ENCODE assay signal across 10 mouse cellular contexts in genomic region chr16:23100099-23100575, GRCm38 (mm10). TPM values are rescaled to one million over a fixed set of nuclear protein-coding genes. Genes with fewer than 3 reads are reported as not detected.
DNase-seq lines count a peak whose midpoint lies in the region; ATAC-seq and TF ChIP-seq lines count a peak whose summit lies in the region.
"Had no signal": no experiment of that assay in that cellular context is flagged by ENCODE, and none has a peak within 500 bp of the region (broad histone marks: within the 10 kb centered on the region; RNA-seq: fewer than 3 reads in every experiment).

No protein-coding gene starts in this region.

- no peaks in the 10 kb centered on the region for H3K79me2 ChIP-seq in liver, adult 2 months (ENCODE audit: control insufficient read depth, insufficient read depth, low read length)

- no peaks in the 10 kb centered on the region for H3K36me3 ChIP-seq in heart, embryonic 16.5 days (ENCODE audit: control insufficient read depth, insufficient read depth)
- no peaks in the 10 kb centered on the region for H3K36me3 ChIP-seq in liver, adult 2 months (ENCODE audit: control insufficient read depth, insufficient read depth, low read length)
- H3K36me3 ChIP-seq in neural tube, embryonic 13.5 days, result no peaks in the 10 kb centered on the region

- intact Hi-C loops in gastrocnemius, adult 2 months (cut with DNase I), result no loop called here

- peak overlapping the region; percentile 74 for H3K4me2 ChIP-seq in heart, embryonic 16.5 days (ENCODE audit: low read depth, low read length)
- H3K4me2 ChIP-seq in neural tube, embryonic 13.5 days, result peak overlapping the region; percentile 52

- H3K27ac ChIP-seq in gastrocnemius, adult 2 months, result no peak overlapping the region
- H3K27ac ChIP-seq in heart, embryonic 16.5 days (ENCODE audit: low read length), result peak overlapping the region; percentile 48
- H3K27ac ChIP-seq in liver, adult 2 months (replicated peaks; ENCODE audit: insufficient read depth, low read depth, low read length), result no peak overlapping the region
- H3K27ac ChIP-seq in neural tube, embryonic 13.5 days (replicated peaks), result no peak overlapping the region

- 6% methylated on average over 9 of the region's 9 CpGs for WGBS in heart, embryonic 16.5 days
- WGBS in liver, adult 2 months, result 45% methylated on average over 9 of the region's 9 CpGs
- 3% methylated on average over 9 of the region's 9 CpGs for WGBS in neural tube, embryonic 13.5 days

- peak; percentile 54; the same call in 1 of the 2 replicates for ATAC-seq in heart, embryonic 16.5 days (replicated peaks; ENCODE audit: extremely low read depth, insufficient read depth, low FRiP score)
- peak; percentile 72; the same call in 1 of the 2 replicates for ATAC-seq in neural tube, embryonic 13.5 days (ENCODE audit: low read depth)

- TF ChIP-seq CTCF in gastrocnemius, adult 2 months (IDR thresholded peaks at IDR 0.05), result no peak
- no peak for TF ChIP-seq CTCF in liver, adult 2 months (IDR thresholded peaks at IDR 0.05; ENCODE audit: low read depth, low read length)

- peak overlapping the region; percentile 43 for H3K4me3 ChIP-seq in gastrocnemius, adult 2 months
- peak overlapping the region; percentile 44 for H3K4me3 ChIP-seq in heart, embryonic 16.5 days (ENCODE audit: low read length)
- H3K4me3 ChIP-seq in liver, adult 2 months (ENCODE audit: insufficient read depth, low read depth, low read length), result peak overlapping the region; percentile 32; the same call in 1 of the 2 replicates
- peak overlapping the region; percentile 29 for H3K4me3 ChIP-seq in neural tube, embryonic 13.5 days

- H3K9ac ChIP-seq in heart, embryonic 16.5 days (ENCODE audit: low read length), result peak overlapping the region; percentile 73
- H3K9ac ChIP-seq in liver, adult 2 months (ENCODE audit: low read depth, low read length), result no peak overlapping the region
- peak overlapping the region; percentile 47 for H3K9ac ChIP-seq in neural tube, embryonic 13.5 days

- no peak for TF ChIP-seq POLR2A in liver, adult 2 months (IDR thresholded peaks at IDR 0.05; ENCODE audit: extremely low read depth, insufficient read depth, low read length)

- H3K4me1 ChIP-seq in heart, embryonic 16.5 days (ENCODE audit: control insufficient read depth, insufficient read depth, low read length), result peaks cover 16% of the 10 kb centered on the region
- no peaks in the 10 kb centered on the region for H3K4me1 ChIP-seq in liver, adult 2 months (ENCODE audit: control insufficient read depth, insufficient read depth, low read length)
- H3K4me1 ChIP-seq in neural tube, embryonic 13.5 days (replicated peaks), result peaks cover 21% of the 10 kb centered on the region

- no peak for DNase-seq in gastrocnemius, adult 2 months
- DNase-seq in gastrocnemius, adult 8-10 months (ENCODE audit: low spot score in 2 of 2), result no peak
- DNase-seq in ZHBTc4 (ENCODE audit: low read depth, low spot score), result peak; percentile 91
- DNase-seq in liver, adult 2 months (ENCODE audit: extremely low read depth, low read depth, low spot score), result no peak
- DNase-seq in cerebellum, adult 9-11 months, result no peak
- no peak for DNase-seq in frontal cortex, postnatal 25 days (ENCODE audit: low spot score in 2 of 2)

- no peaks in the 10 kb centered on the region for H3K9me3 ChIP-seq in heart, embryonic 16.5 days (replicated peaks; ENCODE audit: control insufficient read depth, low read length)
- no peaks in the 10 kb centered on the region for H3K9me3 ChIP-seq in neural tube, embryonic 13.5 days

- H3K27me3 ChIP-seq in heart, embryonic 16.5 days (ENCODE audit: control insufficient read depth, insufficient read depth, low read length), result no peaks in the 10 kb centered on the region
- H3K27me3 ChIP-seq in liver, adult 2 months (ENCODE audit: control insufficient read depth, insufficient read depth, low read length), result no peaks in the 10 kb centered on the region
- peaks cover 20% of the 10 kb centered on the region for H3K27me3 ChIP-seq in neural tube, embryonic 13.5 days
- H3K27me3 ChIP-seq: CH12.LX had no signal

RNA-seq across cellular contexts. Expression of gene Eif4a2, which starts 7.1 kb away (rescaled TPM):
- 100 to 1,000 TPM; 458 to 462 TPM for total RNA-seq in gastrocnemius, adult 2 months (2021)
- 100 to 1,000 TPM; 414 to 531 (median 457) TPM for total RNA-seq in gastrocnemius, adult 8-10 months (2022)
- 156 and 174 TPM in 2 replicates for polyA plus RNA-seq in heart, embryonic 16.5 days (2015; fragmentation: Nextera tagmentation; extraction: Ambion mirVana)
- total RNA-seq in liver, adult 2 months (2014; rRNA removed), result 325 and 412 TPM in 2 replicates
- polyA plus RNA-seq in liver, adult 2 months (2012; rRNA removed), result 64.4 and 75.9 TPM in 2 replicates
- polyA plus RNA-seq in neural tube, embryonic 13.5 days (2015; fragmentation: Nextera tagmentation; extraction: Ambion mirVana), result 333 and 342 TPM in 2 replicates

RNA-seq across cellular contexts. Expression of gene Rfc4, which starts 27.4 kb away (rescaled TPM):
- 1 to 10 TPM; 7.6 to 7.9 TPM for total RNA-seq in gastrocnemius, adult 2 months (2021)
- 10 to 100 TPM in 2 of 4 experiments, 1 to 10 TPM in 2; 8.4 to 12.7 (median 9.9) TPM for total RNA-seq in gastrocnemius, adult 8-10 months (2022)
- polyA plus RNA-seq in heart, embryonic 16.5 days (2015; fragmentation: Nextera tagmentation; extraction: Ambion mirVana), result 77.8 and 81.6 TPM in 2 replicates
- total RNA-seq in liver, adult 2 months (2014; rRNA removed), result 5.2 and 5.3 TPM in 2 replicates
- polyA plus RNA-seq in liver, adult 2 months (2012; rRNA removed), result 0.32 TPM in 1 of 2 replicates, not detected in the other
- polyA plus RNA-seq in neural tube, embryonic 13.5 days (2015; fragmentation: Nextera tagmentation; extraction: Ambion mirVana), result 47.1 and 49.7 TPM in 2 replicates

RNA-seq across cellular contexts. Expression of gene Kng1, which starts 42.5 kb away (rescaled TPM):
- not detected for total RNA-seq in gastrocnemius, adult 2 months (2021)
- under 1 TPM in 1 of 4 experiments, not detected in 3; 0.70 TPM for total RNA-seq in gastrocnemius, adult 8-10 months (2022)
- 0.67 and 1.0 TPM in 2 replicates for polyA plus RNA-seq in heart, embryonic 16.5 days (2015; fragmentation: Nextera tagmentation; extraction: Ambion mirVana)
- total RNA-seq in liver, adult 2 months (2014; rRNA removed), result 1,906 and 2,075 TPM in 2 replicates
- 642 and 701 TPM in 2 replicates for polyA plus RNA-seq in liver, adult 2 months (2012; rRNA removed)
- polyA plus RNA-seq in neural tube, embryonic 13.5 days (2015; fragmentation: Nextera tagmentation; extraction: Ambion mirVana), result 0.29 TPM in 1 of 2 replicates, not detected in the other
- total RNA-seq: CH12.LX; heart, adult 18-20 months had no signal

RNA-seq across cellular contexts. Expression of gene Adipoq, which starts 46.2 kb away (rescaled TPM):
- total RNA-seq in gastrocnemius, adult 2 months (2021), result 1 to 10 TPM in 1 of 2 experiments, under 1 TPM in 1; 0.87 to 8.6 TPM
- total RNA-seq in gastrocnemius, adult 8-10 months (2022), result 10 to 100 TPM in 3 of 4 experiments, 1 to 10 TPM in 1; 2.3 to 45.4 (median 17.8) TPM
- not detected in 2 replicates for polyA plus RNA-seq in heart, embryonic 16.5 days (2015; fragmentation: Nextera tagmentation; extraction: Ambion mirVana)
- 0.87 and 1.2 TPM in 2 replicates for total RNA-seq in liver, adult 2 months (2014; rRNA removed)
- polyA plus RNA-seq in liver, adult 2 months (2012; rRNA removed), result 0.09 TPM in 1 of 2 replicates, not detected in the other
- not detected in 2 replicates for polyA plus RNA-seq in neural tube, embryonic 13.5 days (2015; fragmentation: Nextera tagmentation; extraction: Ambion mirVana)

Comparison
In these comparisons a context has a peak if more than half of its experiments do, and no peak if none do; other contexts are left out.
1. RNA of gene Kng1, which starts 42.5 kb away (total RNA-seq): 1,906 to 2,075 TPM in liver, adult 2 months; not detected in gastrocnemius, adult 2 months and 0.70 TPM in gastrocnemius, adult 8-10 months; every median in the first group is over 1,000 times any median in the second.
2. Peak in every context shown above with its lines, with median percentiles within 50 percentile points of each other: H3K4me3 ChIP-seq.